Mouse (Mus musculus): ENCODE measurements around the gene Defb22.

Gene Defb22

GRCm38 (mm10) chr2:152439833-152440232 lies 50.1 kb downstream of the Defb22 start:
- no peak for DNase-seq (ENCODE audit: low spot score in 2 of 2)

DNA sequence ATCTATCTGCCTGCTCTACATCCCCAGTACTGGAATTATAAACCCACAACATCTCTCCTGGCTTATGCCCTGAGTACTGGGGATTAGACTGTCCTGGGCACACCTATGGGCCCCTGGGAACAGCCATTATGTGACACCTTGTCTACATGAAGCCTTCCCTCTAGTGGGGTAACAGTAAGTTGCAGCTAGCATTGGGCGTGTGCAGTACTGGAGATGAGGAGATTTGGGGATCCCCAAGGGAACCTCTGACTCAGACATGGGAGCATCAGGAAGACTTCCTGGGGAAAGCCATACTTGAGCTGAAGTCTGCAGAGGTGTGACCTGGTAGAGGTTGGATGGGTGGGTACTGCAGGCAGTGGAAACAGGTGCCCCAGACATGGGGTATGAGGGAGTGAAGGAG lies 51.0 kb downstream of the Defb22 start:
- no peak for DNase-seq (ENCODE audit: low spot score in 2 of 2)

DNA sequence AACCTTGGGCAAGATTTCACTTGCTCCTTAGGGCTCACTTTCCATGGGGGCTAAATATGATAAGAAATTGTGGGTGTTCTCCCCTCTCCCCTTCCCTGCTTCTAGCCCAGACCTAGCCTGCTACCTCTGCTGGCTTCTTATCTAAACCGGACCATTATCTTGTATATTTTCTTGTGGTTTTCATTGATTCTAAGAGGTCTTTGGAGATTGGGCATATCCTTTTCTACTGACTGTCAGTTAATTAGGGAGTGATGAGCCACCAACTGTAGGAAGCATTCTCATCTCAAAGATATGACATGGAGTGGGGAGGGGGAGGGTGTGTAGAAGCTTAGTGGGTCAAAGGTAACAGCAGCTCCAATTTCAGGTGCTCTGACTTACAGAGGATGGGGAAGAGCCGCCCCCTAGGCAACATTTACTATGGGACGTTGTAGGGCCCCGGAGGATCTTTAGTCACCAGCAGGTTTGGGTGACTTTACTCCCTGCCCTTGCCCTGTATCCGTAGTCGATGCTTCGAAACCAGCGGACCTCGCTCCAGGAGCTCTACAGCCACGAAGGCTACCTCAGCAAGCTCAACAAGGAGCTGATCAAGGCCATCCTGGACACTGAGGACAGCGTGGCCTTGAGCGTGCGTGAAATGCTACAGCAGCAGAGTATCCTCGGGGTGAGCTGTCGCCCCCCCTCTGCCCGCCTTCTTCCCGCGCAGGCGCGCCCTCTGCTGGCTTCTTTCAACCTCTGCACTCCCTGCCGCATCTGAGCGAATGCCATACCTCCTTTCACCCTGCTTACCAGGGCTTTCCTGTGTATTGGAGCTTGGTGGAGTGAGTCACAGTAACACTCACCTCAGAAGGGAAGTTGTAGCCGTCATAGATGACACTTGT lies 52.7 kb downstream of the Defb22 start:
- DNase-seq (ENCODE audit: low spot score in 2 of 2), result peak; percentile 68 to 83

- DNase-seq (ENCODE audit: low spot score in 2 of 2), result no peak
These were observed 53.5 kb downstream of the Defb22 start for GRCm38 (mm10) chr2:152436405-152436901.
